Mouse (Mus musculus) limb, embryonic 14.5 days (tissue): ENCODE measurements around the gene Pard3b. TPM values are rescaled to one million over a fixed set of nuclear protein-coding genes. Genes with fewer than 3 reads are reported as not detected.

ENCODE experiments used
- ATAC-seq: fragments of 200-750 bp; cut with Nextera tagmentation; 2 replicates; pipeline ENCODE4 v1.8.0; 2017; ENCODE audit warnings: low read depth, moderate number of reproducible peaks, moderate TSS enrichment; ENCODE audit not compliant: low FRiP score
- DNase-seq: peaks from one replicate; pipeline ENCODE4 v3.0.0-alpha.2; 2015; ENCODE audit warnings: low spot score
- H3K27ac ChIP-seq: fragments of 300-500 bp; sonication (generic); replicated peaks from 2 replicates; pipeline ENCODE4 v1.5.1; 2014; ENCODE audit warnings: low read depth, mild to moderate bottlenecking, low read length, moderate library complexity, mixed read lengths
- H3K27me3 ChIP-seq: fragments of 300-500 bp; sonication (generic); 2 replicates; pipeline ENCODE4 v1.6.1; 2014; ENCODE audit warnings: low read length, mixed read lengths; ENCODE audit not compliant: control insufficient read depth, insufficient read depth
- H3K36me3 ChIP-seq: fragments of 300-500 bp; sonication (generic); 2 replicates; pipeline ENCODE4 v1.6.1; 2014; ENCODE audit warnings: mild to moderate bottlenecking, low read length, moderate library complexity, mixed read lengths; ENCODE audit not compliant: control insufficient read depth, insufficient read depth
- H3K4me1 ChIP-seq: fragments of 300-500 bp; sonication (generic); 2 replicates; pipeline ENCODE4 v1.6.1; 2014; ENCODE audit warnings: antibody characterized with exemption, low read length, mixed read lengths; ENCODE audit not compliant: control insufficient read depth, insufficient read depth
- H3K4me2 ChIP-seq: fragments of 300-500 bp; sonication (generic); replicated peaks from 2 replicates; pipeline ENCODE4 v1.6.1; 2014; ENCODE audit warnings: low read depth, mild to moderate bottlenecking, low read length, moderate library complexity; ENCODE audit not compliant: severe bottlenecking
- H3K4me3 ChIP-seq: fragments of 300-500 bp; sonication (generic); replicated peaks from 2 replicates; pipeline ENCODE4 v1.5.1; 2014; ENCODE audit warnings: low read length
- H3K9ac ChIP-seq: fragments of 300-500 bp; sonication (generic); 2 replicates; pipeline ENCODE4 v1.6.1; 2014; ENCODE audit warnings: mild to moderate bottlenecking, low read depth, low read length, moderate library complexity; ENCODE audit not compliant: severe bottlenecking
- H3K9me3 ChIP-seq: fragments of 300-500 bp; sonication (generic); 2 replicates; pipeline ENCODE4 v1.6.1; 2016; ENCODE audit warnings: low read length; ENCODE audit not compliant: control insufficient read depth
- POLR2A ChIP-seq: fragments of 200-500 bp; IDR thresholded peaks from 2 replicates; pipeline ENCODE4 v1.8.0; 2012; ENCODE audit warnings: inconsistent platforms, mild to moderate bottlenecking, moderate library complexity, borderline replicate concordance; ENCODE audit not compliant: insufficient read depth, insufficient read length; ENCODE audit errors: extremely low read depth
- WGBS: fragments of 180-500 bp; shearing (Covaris S2); extraction: QIAGEN DNeasy Blood & Tissue Kit; methylation state at CpG from one replicate; pipeline ENCODE4 v1.1.7; 2014; 5-methylcytosine and 5-hydroxymethylcytosine counted together
- polyA plus RNA-seq, 2 experiments: library from polyadenylated mRNA; depleted of rRNA in 1 of 2; stranded (reverse) in 1 of 2; unstranded in 1 of 2; fragments of >200 nt; fragmentation: Nextera tagmentation in 1 of 2; extraction: Ambion mirVana in 1 of 2; gene quantifications; 2 replicates each; pipeline versions ENCODE4 v1.2.1 to v1.2.3; 2012 to 2014

Gene Pard3b
- polyA plus RNA-seq, 2 experiments: 5.3 to 21.0 TPM

- Histone ChIP-seq H3K4me3 (no peak overlapping the region), H3K27ac (no peak overlapping the region), H3K4me1 (no peaks in the 10 kb centered on the region), H3K9me3 (no peaks in the 10 kb centered on the region), H3K36me3 (no peaks in the 10 kb centered on the region), H3K27me3 (no peaks in the 10 kb centered on the region; the same call in 1 of the 2 replicates), H3K4me2 (no peak overlapping the region), H3K9ac (no peak overlapping the region)
- 88% methylated on average over 2 of the region's 2 CpGs for WGBS
- DNase-seq (no peak), ATAC-seq (no peak)
- TF ChIP-seq POLR2A: no peak
Observed at GRCm38 (mm10) chr1:62624166-62624565, 985.5 kb downstream of the Pard3b start.

- 0 out of 2 replicates have a peak, but pooled peaks cover 3% of the 10 kb centered on the region for H3K4me1 ChIP-seq
- DNase-seq (no peak), ATAC-seq (no peak)
- no peak overlapping the region for H3K27ac ChIP-seq
- H3K9ac ChIP-seq: no peak overlapping the region
- H3K36me3 ChIP-seq: no peaks in the 10 kb centered on the region
- no peak for TF ChIP-seq POLR2A
- H3K4me3 ChIP-seq: no peak overlapping the region
- no peaks in the 10 kb centered on the region for H3K9me3 ChIP-seq
- no peaks in the 10 kb centered on the region; the same call in 1 of the 2 replicates for H3K27me3 ChIP-seq
- no peak overlapping the region for H3K4me2 ChIP-seq
- WGBS: 75% methylated on average over 6 of the region's 6 CpGs
Observed at GRCm38 (mm10) chr1:62624836-62625235, 986.2 kb downstream of the Pard3b start.

DNA sequence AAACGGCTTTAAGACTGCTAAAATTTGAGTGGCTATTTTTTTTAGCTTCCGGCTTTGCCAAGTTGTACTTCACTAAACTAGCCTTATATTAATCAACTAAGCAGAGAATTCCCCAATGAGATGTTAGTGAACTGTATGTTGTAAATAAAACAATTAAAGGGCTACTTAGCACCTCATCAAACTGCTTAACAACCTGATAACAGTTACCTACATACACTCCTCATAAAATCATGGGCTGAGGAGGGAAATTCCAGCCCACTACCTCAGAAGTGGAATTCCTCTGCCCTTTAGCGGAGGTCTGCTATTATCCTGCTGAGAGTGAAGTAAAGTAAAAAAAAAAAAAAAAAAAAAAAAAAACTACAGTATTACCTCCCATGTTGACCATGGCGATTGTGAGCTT is 986.7 kb downstream of the Pard3b start:
- Histone ChIP-seq H3K27ac (no peak overlapping the region), H3K27me3 (no peaks in the 10 kb centered on the region; the same call in 1 of the 2 replicates), H3K36me3 (no peaks in the 10 kb centered on the region), H3K4me1 (peaks cover 7% of the 10 kb centered on the region; the same call in 1 of the 2 replicates), H3K9me3 (no peaks in the 10 kb centered on the region), H3K4me2 (no peak overlapping the region), H3K9ac (no peak overlapping the region), H3K4me3 (no peak overlapping the region)
- ATAC-seq: no peak
- DNase-seq: no peak
- TF ChIP-seq POLR2A: no peak
- WGBS: 25% methylated on average over 4 of the region's 4 CpGs

DNA sequence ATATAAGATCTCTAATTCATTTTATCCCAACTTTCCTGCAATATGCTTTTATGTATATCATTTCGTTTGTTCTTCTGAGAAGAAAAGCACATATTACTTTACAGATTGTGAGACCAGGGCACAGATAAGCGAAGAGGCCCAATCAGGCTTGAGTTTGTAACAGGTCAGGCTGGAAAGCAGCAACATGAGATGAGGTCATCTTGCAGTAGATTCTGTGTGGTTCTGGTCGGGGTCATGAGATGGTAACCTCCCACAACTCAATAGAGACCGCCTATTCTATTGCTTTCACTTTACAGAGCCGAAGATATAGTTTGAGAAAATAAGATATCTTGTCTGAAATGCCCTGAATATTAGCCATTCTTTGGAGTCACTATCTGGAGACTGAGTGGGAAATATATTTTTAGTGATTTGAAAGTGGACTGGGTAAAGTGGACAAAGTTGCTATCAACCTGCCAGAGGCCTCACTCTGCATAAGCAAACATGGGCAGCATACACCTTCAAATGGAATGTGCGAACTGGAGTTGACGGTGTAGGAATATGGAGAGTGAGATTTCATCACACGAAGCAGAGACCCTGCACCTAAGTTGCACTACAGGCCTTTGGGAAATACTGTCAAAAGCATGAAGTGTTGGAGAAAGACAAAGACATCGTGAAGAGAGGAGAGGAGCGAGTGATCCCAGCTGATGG is 987.3 kb downstream of the Pard3b start:
- no peak overlapping the region for H3K4me2 ChIP-seq
- no peak overlapping the region for H3K27ac ChIP-seq
- ATAC-seq (no peak), DNase-seq (no peak)
- WGBS: 81% methylated on average over 10 of the region's 10 CpGs
- no peaks in the 10 kb centered on the region for H3K9me3 ChIP-seq
- no peak for TF ChIP-seq POLR2A
- H3K4me3 ChIP-seq: no peak overlapping the region
- peaks cover 9% of the 10 kb centered on the region; the same call in 1 of the 2 replicates for H3K4me1 ChIP-seq
- no peak overlapping the region for H3K9ac ChIP-seq
- no peaks in the 10 kb centered on the region; the same call in 1 of the 2 replicates for H3K27me3 ChIP-seq
- no peaks in the 10 kb centered on the region for H3K36me3 ChIP-seq

GRCm38 (mm10) chr1:62629952-62630351 is 991.3 kb downstream of the Pard3b start:
- 57% methylated on average over 1 of the region's 1 CpGs for WGBS
- no peak for TF ChIP-seq POLR2A
- Histone ChIP-seq H3K27me3 (no peaks in the 10 kb centered on the region; the same call in 1 of the 2 replicates), H3K27ac (no peak overlapping the region), H3K4me3 (no peak overlapping the region), H3K36me3 (no peaks in the 10 kb centered on the region), H3K9ac (no peak overlapping the region), H3K9me3 (no peaks in the 10 kb centered on the region), H3K4me1 (peaks cover 31% of the 10 kb centered on the region), H3K4me2 (no peak overlapping the region)
- DNase-seq (peak; percentile 73), ATAC-seq (no peak)
